Mouse (Mus musculus) midbrain, embryonic 16.5 days (tissue): ENCODE results near the gene Me1. TPM values are rescaled to one million over a fixed set of nuclear protein-coding genes. Genes with fewer than 3 reads are reported as not detected.

Experiments used
- ATAC-seq: fragments of 200-750 bp; cut with Nextera tagmentation; 2 replicates; pipeline ENCODE4 v1.8.0; 2017; ENCODE audit warnings: moderate TSS enrichment
- H3K27ac ChIP-seq: fragments of 300-500 bp; sonication (generic); 2 replicates; pipeline ENCODE4 v1.5.1; 2014; ENCODE audit warnings: mild to moderate bottlenecking, low read length, mixed read lengths
- H3K27me3 ChIP-seq: fragments of 300-500 bp; sonication (generic); 2 replicates; pipeline ENCODE4 v1.6.1; 2014; ENCODE audit warnings: low read depth, low read length, mixed read lengths; ENCODE audit not compliant: control insufficient read depth, insufficient read depth
- H3K36me3 ChIP-seq: fragments of 300-500 bp; sonication (generic); 2 replicates; pipeline ENCODE4 v1.6.1; 2014; ENCODE audit warnings: mild to moderate bottlenecking, low read length, moderate library complexity, mixed read lengths; ENCODE audit not compliant: control insufficient read depth, insufficient read depth
- H3K4me1 ChIP-seq: fragments of 300-500 bp; sonication (generic); 2 replicates; pipeline ENCODE4 v1.6.1; 2014; ENCODE audit warnings: mild to moderate bottlenecking, low read length, mixed read lengths; ENCODE audit not compliant: control insufficient read depth, insufficient read depth
- H3K4me2 ChIP-seq: fragments of 300-500 bp; sonication (generic); 2 replicates; pipeline ENCODE4 v1.6.1; 2014; ENCODE audit warnings: mild to moderate bottlenecking, low read length, mixed read lengths
- H3K4me3 ChIP-seq: fragments of 300-500 bp; sonication (generic); 2 replicates; pipeline ENCODE4 v1.5.1; 2014; ENCODE audit warnings: low read depth, mild to moderate bottlenecking, low read length, moderate library complexity, mixed read lengths
- H3K9ac ChIP-seq: fragments of 300-500 bp; sonication (generic); 2 replicates; pipeline ENCODE4 v1.6.1; 2014; ENCODE audit warnings: low read depth, low read length, mixed read lengths
- H3K9me3 ChIP-seq: fragments of 300-500 bp; sonication (generic); replicated peaks from 2 replicates; pipeline ENCODE4 v1.6.1; 2014; ENCODE audit warnings: mild to moderate bottlenecking, low read length, mixed read lengths; ENCODE audit not compliant: control insufficient read depth, poor library complexity, severe bottlenecking
- WGBS: fragments of 180-500 bp; shearing (Covaris S2); extraction: QIAGEN DNeasy Blood & Tissue Kit; methylation state at CpG from one replicate; pipeline ENCODE4 v1.1.7; 2014; 5-methylcytosine and 5-hydroxymethylcytosine counted together
- polyA plus RNA-seq: library from polyadenylated mRNA; unstranded; fragments of >200 nt; fragmentation: Nextera tagmentation; extraction: Ambion mirVana; gene quantifications from 2 replicates; pipeline ENCODE4 v1.2.1, GENCODE M21; 2015

The Me1 gene
- polyA plus RNA-seq, 1 experiment from 2014 or later: 51.5 TPM

DNA sequence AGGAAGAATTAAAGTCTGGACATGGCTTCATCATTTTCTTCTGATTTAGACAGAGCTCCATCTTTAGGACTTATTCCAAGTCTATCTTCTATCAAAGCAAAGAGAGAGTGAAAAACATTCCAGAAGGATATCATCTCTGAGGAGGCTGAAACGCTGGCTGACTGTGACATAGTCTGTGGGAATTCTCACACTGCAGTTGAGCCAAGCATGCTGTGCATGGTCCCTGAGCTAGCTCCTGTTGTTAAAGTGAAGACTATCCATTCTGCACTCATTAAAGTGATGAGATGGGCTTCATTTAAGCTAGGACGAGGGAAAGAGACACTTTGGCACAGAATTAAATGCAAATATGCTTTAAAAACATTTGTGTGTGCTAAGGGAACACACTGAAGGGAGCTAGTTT, 20.8 kb upstream of the Me1 start:
- Histone ChIP-seq H3K4me1 (no peaks in the 10 kb centered on the region), H3K4me3 (no peak overlapping the region), H3K9ac (no peak overlapping the region), H3K27me3 (no peaks in the 10 kb centered on the region), H3K4me2 (no peak overlapping the region), H3K27ac (no peak overlapping the region), H3K36me3 (no peaks in the 10 kb centered on the region), H3K9me3 (no peaks in the 10 kb centered on the region)
- WGBS: 60% methylated on average over 2 of the region's 2 CpGs
- no peak for ATAC-seq

DNA sequence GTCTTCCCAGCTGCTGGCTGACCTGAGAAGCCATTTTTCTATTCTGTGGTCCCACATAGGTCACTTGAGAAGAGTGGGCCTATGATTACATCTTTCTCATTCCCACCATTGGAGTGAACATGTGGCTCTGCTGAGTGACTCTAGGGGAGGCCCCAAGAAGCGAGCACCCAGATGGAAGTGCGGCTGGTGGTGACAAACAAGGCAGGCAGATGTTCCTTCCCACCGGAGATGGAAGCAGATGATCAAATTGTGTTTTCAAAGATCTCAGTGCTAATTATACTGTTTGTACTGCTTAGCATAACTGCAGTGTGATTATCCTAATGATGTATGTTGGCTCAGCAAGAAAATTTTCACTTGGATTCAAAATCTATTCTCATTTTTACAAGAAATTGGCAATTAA, 18.3 kb upstream of the Me1 start:
- no peak for ATAC-seq
- Histone ChIP-seq H3K4me3 (no peak overlapping the region), H3K36me3 (no peaks in the 10 kb centered on the region), H3K4me2 (no peak overlapping the region), H3K27ac (no peak overlapping the region), H3K27me3 (no peaks in the 10 kb centered on the region), H3K4me1 (no peaks in the 10 kb centered on the region), H3K9ac (no peak overlapping the region), H3K9me3 (no peaks in the 10 kb centered on the region)
- WGBS: 84% methylated on average over 3 of the region's 3 CpGs

DNA sequence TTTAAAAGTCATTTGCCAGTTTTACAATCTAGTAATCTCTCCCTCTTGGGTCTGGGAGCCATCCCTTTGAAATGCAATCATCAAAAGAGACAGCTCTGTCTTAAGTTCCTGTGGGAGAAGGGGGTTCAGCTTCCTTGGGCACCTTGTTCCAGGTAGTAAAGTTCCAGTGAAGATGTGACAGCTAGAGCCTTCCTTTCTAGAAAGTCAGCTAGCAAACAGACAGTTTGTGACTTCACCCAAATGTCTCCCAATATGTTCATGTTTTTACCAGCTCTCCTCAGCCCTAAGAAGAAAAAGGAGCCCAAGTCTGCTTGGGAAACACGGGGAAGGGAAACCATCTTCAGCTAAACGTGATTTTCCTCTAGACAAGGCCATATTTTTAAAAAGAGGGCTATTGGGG, 16.9 kb upstream of the Me1 start:
- H3K36me3 ChIP-seq: no peaks in the 10 kb centered on the region
- no peak for ATAC-seq
- no peak overlapping the region for H3K4me2 ChIP-seq
- no peaks in the 10 kb centered on the region for H3K27me3 ChIP-seq
- H3K27ac ChIP-seq: no peak overlapping the region
- no peak overlapping the region for H3K4me3 ChIP-seq
- no peak overlapping the region for H3K9ac ChIP-seq
- no peaks in the 10 kb centered on the region for H3K9me3 ChIP-seq
- H3K4me1 ChIP-seq: no peaks in the 10 kb centered on the region
- WGBS: 83% methylated on average over 2 of the region's 2 CpGs

DNA sequence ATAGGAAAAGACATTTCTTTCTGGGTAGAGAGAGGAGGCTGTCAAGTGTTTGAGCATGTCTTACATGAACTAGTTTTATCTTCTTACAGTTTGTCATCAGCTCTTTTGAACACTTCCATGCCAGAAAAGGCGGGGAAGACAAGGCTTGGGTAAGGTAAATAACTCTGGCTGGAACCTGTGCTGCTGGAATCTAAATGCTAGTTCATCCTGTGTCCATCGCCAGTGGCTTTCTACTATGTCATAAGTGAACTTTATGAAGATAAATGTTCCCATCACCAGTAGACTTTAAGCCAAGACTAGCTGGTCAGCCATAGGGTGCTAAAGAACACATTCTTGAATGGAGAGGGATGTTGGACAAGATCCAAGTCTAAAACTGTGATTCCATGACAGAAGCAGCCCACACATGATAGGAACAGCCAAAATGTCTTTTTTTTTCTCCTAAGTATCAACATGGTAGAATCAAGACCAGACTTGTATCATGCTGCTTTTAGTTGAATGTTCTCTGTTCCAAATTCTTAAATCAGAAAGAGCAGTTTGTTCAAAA, 14.4 kb upstream of the Me1 start:
- Histone ChIP-seq H3K4me1 (no peaks in the 10 kb centered on the region), H3K4me2 (no peak overlapping the region), H3K9ac (no peak overlapping the region), H3K27me3 (no peaks in the 10 kb centered on the region), H3K27ac (no peak overlapping the region), H3K36me3 (no peaks in the 10 kb centered on the region), H3K9me3 (no peaks in the 10 kb centered on the region), H3K4me3 (no peak overlapping the region)
- 89% methylated on average over 2 of the region's 2 CpGs for WGBS
- no peak for ATAC-seq

DNA sequence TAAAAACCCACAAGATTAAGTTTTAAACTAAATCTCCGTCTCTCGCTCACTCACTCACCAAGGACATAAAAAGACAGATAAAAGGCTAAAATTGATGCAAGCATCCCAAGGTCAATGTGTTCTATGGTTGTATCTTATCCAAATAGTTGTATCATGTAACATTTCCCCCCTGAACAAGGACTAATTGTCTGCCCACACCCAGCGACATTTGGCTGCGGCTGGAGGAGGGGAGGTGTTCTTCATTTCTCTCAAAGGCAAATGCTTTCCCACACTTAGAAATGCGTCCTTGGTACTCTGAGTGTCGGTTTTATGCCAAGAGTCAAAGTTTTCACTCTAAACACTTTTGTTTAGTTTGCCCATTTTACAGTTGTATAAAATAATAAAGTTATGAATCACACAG, 13.2 kb upstream of the Me1 start:
- WGBS: 80% methylated on average over 6 of the region's 6 CpGs
- H3K4me2 ChIP-seq: no peak overlapping the region
- no peak overlapping the region for H3K9ac ChIP-seq
- H3K4me1 ChIP-seq: no peaks in the 10 kb centered on the region
- no peak for ATAC-seq
- no peaks in the 10 kb centered on the region for H3K9me3 ChIP-seq
- H3K27ac ChIP-seq: no peak overlapping the region
- no peaks in the 10 kb centered on the region for H3K27me3 ChIP-seq
- H3K36me3 ChIP-seq: no peaks in the 10 kb centered on the region
- H3K4me3 ChIP-seq: no peak overlapping the region

DNA sequence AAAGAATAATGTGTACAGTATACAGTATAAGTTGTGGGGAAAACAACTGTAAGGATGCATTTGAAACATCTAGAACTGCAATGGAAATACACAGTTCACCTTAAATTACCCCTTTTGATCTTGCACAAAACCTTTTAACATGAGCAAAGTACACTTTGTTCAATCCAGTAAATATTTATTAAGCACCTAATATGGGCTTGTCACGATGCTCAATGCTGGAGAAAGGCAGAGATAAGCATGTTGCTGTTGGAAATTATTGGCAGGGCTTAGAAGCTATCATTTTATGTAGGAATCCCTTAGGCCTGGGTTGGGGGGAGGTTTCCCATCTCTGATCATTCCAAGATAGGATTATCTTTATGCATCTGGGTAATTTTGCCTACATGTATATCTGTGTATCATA, 11.7 kb upstream of the Me1 start:
- Histone ChIP-seq H3K4me3 (no peak overlapping the region), H3K27me3 (no peaks in the 10 kb centered on the region), H3K9me3 (no peaks in the 10 kb centered on the region), H3K9ac (no peak overlapping the region), H3K4me2 (no peak overlapping the region), H3K4me1 (no peaks in the 10 kb centered on the region), H3K36me3 (no peaks in the 10 kb centered on the region), H3K27ac (no peak overlapping the region)
- WGBS: 62% methylated on average over 1 of the region's 1 CpGs
- ATAC-seq: no peak

DNA sequence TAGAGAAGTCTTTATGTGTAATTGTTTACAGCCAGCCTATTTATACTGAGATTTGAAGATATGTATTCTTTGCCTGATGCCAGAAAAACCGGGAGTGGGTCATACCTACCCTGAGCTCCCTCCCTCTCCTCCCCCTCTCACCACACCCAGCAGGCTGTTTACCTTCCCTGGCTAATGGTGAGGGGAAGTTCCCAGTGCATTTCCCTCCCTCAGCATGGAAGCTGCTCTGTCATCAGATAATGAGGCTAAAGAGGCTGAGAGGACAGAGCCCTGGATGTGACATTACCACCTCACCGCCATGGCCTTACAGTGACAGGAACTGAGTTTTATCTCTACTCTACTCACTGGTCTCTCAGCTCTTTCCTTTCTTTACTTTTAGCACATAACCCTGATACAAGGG, 6.1 kb upstream of the Me1 start:
- no peaks in the 10 kb centered on the region for H3K27me3 ChIP-seq
- H3K9me3 ChIP-seq: no peaks in the 10 kb centered on the region
- H3K4me3 ChIP-seq: no peak overlapping the region
- H3K27ac ChIP-seq: no peak overlapping the region
- H3K36me3 ChIP-seq: no peaks in the 10 kb centered on the region
- no peaks in the 10 kb centered on the region for H3K4me1 ChIP-seq
- no peak overlapping the region for H3K9ac ChIP-seq
- no peak overlapping the region for H3K4me2 ChIP-seq
- WGBS: 27% methylated on average over 2 of the region's 2 CpGs
- no peak for ATAC-seq

DNA sequence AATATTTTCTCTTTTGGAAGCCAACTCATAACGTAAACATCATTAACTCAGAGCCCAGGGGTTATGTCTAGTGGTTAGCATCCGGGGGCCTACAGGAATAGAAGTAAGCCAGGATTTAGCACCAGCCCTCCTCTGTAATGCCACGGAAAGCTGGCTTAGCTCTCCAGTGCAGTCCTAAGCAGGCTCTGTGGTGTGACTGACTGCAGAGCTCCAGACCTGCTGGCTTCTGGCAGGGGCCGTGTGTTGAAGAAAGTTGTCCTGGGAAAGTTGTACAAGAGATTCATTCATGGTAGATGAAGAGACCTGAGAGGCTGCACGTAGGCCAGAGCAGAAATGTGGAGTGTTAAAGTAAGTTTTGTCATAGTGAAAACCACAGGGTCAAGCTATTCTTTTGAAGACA, 5.5 kb upstream of the Me1 start:
- H3K4me2 ChIP-seq: no peak overlapping the region
- H3K4me1 ChIP-seq: no peaks in the 10 kb centered on the region
- no peak overlapping the region for H3K4me3 ChIP-seq
- ATAC-seq: no peak
- 28% methylated on average over 5 of the region's 5 CpGs for WGBS
- H3K36me3 ChIP-seq: no peaks in the 10 kb centered on the region
- no peaks in the 10 kb centered on the region for H3K27me3 ChIP-seq
- no peaks in the 10 kb centered on the region for H3K9me3 ChIP-seq
- no peak overlapping the region for H3K9ac ChIP-seq
- no peak overlapping the region for H3K27ac ChIP-seq

DNA sequence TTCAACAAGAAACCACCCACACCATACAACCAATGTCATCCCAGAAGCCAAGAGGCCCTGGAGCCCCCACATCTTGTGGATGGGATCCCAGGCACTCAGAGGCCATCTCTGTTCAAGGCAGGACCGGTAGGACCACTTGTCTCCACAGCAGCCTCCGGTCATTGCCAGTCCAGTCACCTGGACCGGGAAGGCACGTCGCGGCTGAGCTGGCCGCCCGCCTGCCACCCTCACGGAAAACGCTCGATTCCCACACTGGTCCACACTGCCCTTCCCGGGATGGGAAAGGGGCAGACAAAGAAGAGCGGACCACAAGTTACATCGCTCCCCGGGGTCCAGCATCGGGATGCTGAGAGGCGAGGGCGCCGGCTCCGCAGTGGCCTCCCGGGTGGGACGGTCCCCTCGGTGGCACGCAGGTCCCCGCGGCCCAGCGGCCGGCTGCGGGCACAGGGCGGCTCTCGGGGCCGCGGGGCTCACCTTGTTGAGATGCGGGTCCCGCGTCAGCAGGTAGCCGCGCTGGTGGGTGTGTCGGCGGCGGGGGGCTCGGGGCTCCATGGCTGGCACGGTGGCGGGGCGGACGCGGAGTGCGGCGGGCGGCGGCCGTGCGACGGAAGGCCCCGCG, 445 bp downstream of the Me1 start:
- under 1% methylated on average over 55 of the region's 56 CpGs for WGBS
- ATAC-seq: peak; percentile 74
- Histone ChIP-seq H3K27me3 (no peaks in the 10 kb centered on the region), H3K36me3 (no peaks in the 10 kb centered on the region), H3K4me1 (peaks cover 3% of the 10 kb centered on the region; the same call in 1 of the 2 replicates), H3K9me3 (no peaks in the 10 kb centered on the region), H3K27ac (peak overlapping the region; percentile 75), H3K4me3 (peak overlapping the region; percentile 83), H3K4me2 (peak overlapping the region; percentile 80), H3K9ac (peak overlapping the region; percentile 94)
